Mouse (Mus musculus) liver, embryonic 16.5 days (tissue): Measurements from ENCODE around the gene Hacd4. TPM values are rescaled to one million over a fixed set of nuclear protein-coding genes. Genes with fewer than 3 reads are reported as not detected.

Experiments used
- ATAC-seq: fragments of 200-750 bp; cut with Nextera tagmentation; 2 replicates; pipeline ENCODE4 v1.8.0; 2017; ENCODE audit warnings: low read depth, mild to moderate bottlenecking, moderate number of reproducible peaks, moderate library complexity
- H3K27ac ChIP-seq: fragments of 300-500 bp; sonication (generic); 2 replicates; pipeline ENCODE4 v1.5.1; 2014; ENCODE audit warnings: mild to moderate bottlenecking, low read length
- H3K27me3 ChIP-seq: fragments of 300-500 bp; sonication (generic); 2 replicates; pipeline ENCODE4 v1.6.1; 2014; ENCODE audit warnings: low read depth, low read length, mixed read lengths; ENCODE audit not compliant: control insufficient read depth, insufficient read depth
- H3K36me3 ChIP-seq: fragments of 300-500 bp; sonication (generic); 2 replicates; pipeline ENCODE4 v1.6.1; 2014; ENCODE audit warnings: mild to moderate bottlenecking; ENCODE audit not compliant: control insufficient read depth, insufficient read depth
- H3K4me1 ChIP-seq: fragments of 300-500 bp; sonication (generic); 2 replicates; pipeline ENCODE4 v1.6.1; 2014; ENCODE audit warnings: low read depth, low read length, mixed read lengths; ENCODE audit not compliant: control insufficient read depth
- H3K4me2 ChIP-seq: fragments of 300-500 bp; sonication (generic); 2 replicates; pipeline ENCODE4 v1.6.1; 2014; ENCODE audit warnings: low read depth, low read length, mixed read lengths
- H3K4me3 ChIP-seq: fragments of 300-500 bp; sonication (generic); 2 replicates; pipeline ENCODE4 v1.5.1; 2014; ENCODE audit warnings: low read depth, mild to moderate bottlenecking, low read length
- H3K9ac ChIP-seq: fragments of 300-500 bp; sonication (generic); 2 replicates; pipeline ENCODE4 v1.6.1; 2014; ENCODE audit warnings: low read depth, low read length
- H3K9me3 ChIP-seq: fragments of 300-500 bp; sonication (generic); replicated peaks from 2 replicates; pipeline ENCODE4 v1.6.1; 2016; ENCODE audit warnings: low read length; ENCODE audit not compliant: control insufficient read depth
- WGBS: fragments of 180-500 bp; shearing (Covaris S2); extraction: QIAGEN DNeasy Blood & Tissue Kit; methylation state at CpG from one replicate; pipeline ENCODE4 v1.1.7; 2014; ENCODE audit not compliant: insufficient replicate concordance; 5-methylcytosine and 5-hydroxymethylcytosine counted together
- polyA plus RNA-seq: library from polyadenylated mRNA; unstranded; fragments of >200 nt; fragmentation: Nextera tagmentation; extraction: Ambion mirVana; gene quantifications from 2 replicates; pipeline ENCODE4 v1.2.1, GENCODE M21; 2015

Hacd4 gene
- polyA plus RNA-seq, 1 experiment from 2014 or later: 5.5 TPM

- Histone ChIP-seq H3K27me3 (no peaks in the 10 kb centered on the region), H3K4me3 (no peak overlapping the region), H3K27ac (no peak overlapping the region), H3K9ac (no peak overlapping the region), H3K9me3 (no peaks in the 10 kb centered on the region), H3K4me2 (no peak overlapping the region), H3K4me1 (no peaks in the 10 kb centered on the region), H3K36me3 (no peaks in the 10 kb centered on the region)
- 31% methylated on average over 1 of the region's 1 CpGs for WGBS
- ATAC-seq: no peak
Observed at GRCm38 (mm10) chr4:88390036-88390435, 48.7 kb downstream of the Hacd4 start.

- Histone ChIP-seq H3K4me1 (no peaks in the 10 kb centered on the region), H3K36me3 (no peaks in the 10 kb centered on the region), H3K9me3 (no peaks in the 10 kb centered on the region), H3K27ac (no peak overlapping the region), H3K9ac (no peak overlapping the region), H3K4me3 (no peak overlapping the region), H3K4me2 (no peak overlapping the region), H3K27me3 (no peaks in the 10 kb centered on the region)
- no peak for ATAC-seq
- 70% methylated on average over 18 of the region's 18 CpGs for WGBS
Observed at GRCm38 (mm10) chr4:88372293-88373224, 66.2 kb downstream of the Hacd4 start.

GRCm38 (mm10) chr4:88370819-88371218, 67.9 kb downstream of the Hacd4 start:
- Histone ChIP-seq H3K9me3 (no peaks in the 10 kb centered on the region), H3K27ac (no peak overlapping the region), H3K4me2 (no peak overlapping the region), H3K9ac (no peak overlapping the region), H3K4me3 (no peak overlapping the region), H3K36me3 (no peaks in the 10 kb centered on the region), H3K27me3 (no peaks in the 10 kb centered on the region), H3K4me1 (no peaks in the 10 kb centered on the region)
- ATAC-seq: no peak
- WGBS: 76% methylated on average over 8 of the region's 8 CpGs

DNA sequence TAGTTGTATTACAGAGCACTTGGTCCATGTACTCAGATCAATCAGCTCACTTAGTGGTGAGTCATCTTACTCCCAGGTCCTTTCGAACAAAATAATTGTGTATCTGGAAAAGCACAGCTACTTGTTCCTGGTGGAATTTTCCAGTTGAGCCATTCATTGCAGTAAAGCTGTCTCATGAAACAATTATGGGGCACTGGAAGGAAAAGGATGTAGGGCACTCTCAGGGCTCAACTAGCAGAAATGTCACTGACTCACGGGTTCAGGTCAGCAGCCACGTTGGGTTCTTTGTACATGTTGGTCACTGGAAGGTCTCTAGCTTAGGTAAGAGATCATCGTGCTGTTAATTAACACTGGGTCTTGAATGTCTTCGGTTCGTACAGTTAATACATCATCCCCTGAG, 68.8 kb downstream of the Hacd4 start:
- Histone ChIP-seq H3K9ac (no peak overlapping the region), H3K36me3 (no peaks in the 10 kb centered on the region), H3K27ac (no peak overlapping the region), H3K4me2 (no peak overlapping the region), H3K4me3 (no peak overlapping the region), H3K9me3 (no peaks in the 10 kb centered on the region), H3K4me1 (no peaks in the 10 kb centered on the region), H3K27me3 (no peaks in the 10 kb centered on the region)
- ATAC-seq: no peak
- 80% methylated on average over 6 of the region's 6 CpGs for WGBS

- Histone ChIP-seq H3K9ac (no peak overlapping the region), H3K27ac (no peak overlapping the region), H3K4me1 (no peaks in the 10 kb centered on the region), H3K9me3 (no peaks in the 10 kb centered on the region), H3K27me3 (no peaks in the 10 kb centered on the region), H3K36me3 (no peaks in the 10 kb centered on the region), H3K4me3 (no peak overlapping the region), H3K4me2 (no peak overlapping the region)
- no peak for ATAC-seq
- WGBS: 77% methylated on average over 3 of the region's 3 CpGs
Observed at GRCm38 (mm10) chr4:88357431-88357830, 81.3 kb downstream of the Hacd4 start.

GRCm38 (mm10) chr4:88356652-88357051, 82.1 kb downstream of the Hacd4 start:
- ATAC-seq: no peak
- Histone ChIP-seq H3K27ac (no peak overlapping the region), H3K36me3 (no peaks in the 10 kb centered on the region), H3K9me3 (no peaks in the 10 kb centered on the region), H3K27me3 (no peaks in the 10 kb centered on the region), H3K4me3 (no peak overlapping the region), H3K9ac (no peak overlapping the region), H3K4me1 (no peaks in the 10 kb centered on the region), H3K4me2 (no peak overlapping the region)
- WGBS: 65% methylated on average over 2 of the region's 2 CpGs

GRCm38 (mm10) chr4:88350910-88351309, 87.8 kb downstream of the Hacd4 start:
- 3% methylated on average over 4 of the region's 4 CpGs for WGBS
- H3K9me3 ChIP-seq: no peaks in the 10 kb centered on the region
- ATAC-seq: 0 out of 2 replicates have a peak, but pooled peaks have one; percentile 43

More at GRCm38 (mm10) chr4:88350910-88351309, 87.8 kb downstream of the Hacd4 start:
- no peak overlapping the region for H3K4me2 ChIP-seq
- H3K27ac ChIP-seq: no peak overlapping the region
- H3K4me3 ChIP-seq: no peak overlapping the region
- no peaks in the 10 kb centered on the region for H3K36me3 ChIP-seq
- no peaks in the 10 kb centered on the region for H3K4me1 ChIP-seq
- no peak overlapping the region for H3K9ac ChIP-seq
- H3K27me3 ChIP-seq: no peaks in the 10 kb centered on the region

Other genes with a start within 250 kb of the Hacd4 start
- gene Ifnb1, start 83.8 kb upstream of the Hacd4 start, polyA plus RNA-seq: not detected in 2 replicates
- not detected in 2 replicates for gene Ifna15, start 119.3 kb upstream of the Hacd4 start, polyA plus RNA-seq
- not detected in 2 replicates for gene Ifna14, start 132.9 kb upstream of the Hacd4 start, polyA plus RNA-seq
- gene Ifna9, start 153.5 kb upstream of the Hacd4 start, polyA plus RNA-seq: not detected in 2 replicates
- not detected in 2 replicates for gene Ifna12, start 164.4 kb upstream of the Hacd4 start, polyA plus RNA-seq
- gene C87499, start 195.5 kb upstream of the Hacd4 start, polyA plus RNA-seq: not detected in 2 replicates
- not detected in 2 replicates for gene Ifna13, start 205.5 kb upstream of the Hacd4 start, polyA plus RNA-seq
- not detected in 2 replicates for gene Ifna16, start 238.0 kb upstream of the Hacd4 start, polyA plus RNA-seq
- not detected in 2 replicates for gene Ifna2, start 245.0 kb upstream of the Hacd4 start, polyA plus RNA-seq